Mouse (Mus musculus) brain, adult 2 months (tissue): ENCODE data around the gene Kif21a.

Source experiments
- DNase-seq: peaks from one replicate; pipeline ENCODE4 v3.0.0; 2011; ENCODE audit warnings: low read depth, low spot score

The Kif21a gene

GRCm38 (mm10) chr15:91018161-91018860 lies 31.4 kb downstream of the Kif21a start:
- peak; percentile 73 for DNase-seq

- peak; percentile 54 for DNase-seq
Measured at GRCm38 (mm10) chr15:91017261-91018160, 32.2 kb downstream of the Kif21a start.

- DNase-seq = no peak
Measured at GRCm38 (mm10) chr15:91016366-91016765, 33.4 kb downstream of the Kif21a start.

GRCm38 (mm10) chr15:91012793-91013580 lies 36.8 kb downstream of the Kif21a start:
- no peak for DNase-seq

GRCm38 (mm10) chr15:91010218-91010617 lies 39.5 kb downstream of the Kif21a start:
- DNase-seq = no peak

- no peak for DNase-seq
Measured at GRCm38 (mm10) chr15:91007123-91007830, 42.5 kb downstream of the Kif21a start.

GRCm38 (mm10) chr15:91004726-91005125 lies 45.0 kb downstream of the Kif21a start:
- no peak for DNase-seq

GRCm38 (mm10) chr15:91001037-91001616 lies 48.6 kb downstream of the Kif21a start:
- no peak for DNase-seq

- DNase-seq = no peak
Measured at GRCm38 (mm10) chr15:91000280-91001036, 49.3 kb downstream of the Kif21a start.

GRCm38 (mm10) chr15:90992871-90993270 lies 56.9 kb downstream of the Kif21a start:
- DNase-seq = no peak

GRCm38 (mm10) chr15:90992388-90992787 lies 57.4 kb downstream of the Kif21a start:
- DNase-seq = no peak

- DNase-seq = no peak
Measured at GRCm38 (mm10) chr15:90991843-90992242, 57.9 kb downstream of the Kif21a start.

GRCm38 (mm10) chr15:90987714-90988250 lies 62.0 kb downstream of the Kif21a start:
- DNase-seq = peak; percentile 74

- DNase-seq = no peak
Measured at GRCm38 (mm10) chr15:90975914-90976313, 73.8 kb downstream of the Kif21a start.

GRCm38 (mm10) chr15:90971914-90972767 lies 77.6 kb downstream of the Kif21a start:
- no peak for DNase-seq

GRCm38 (mm10) chr15:90963320-90963719 lies 86.4 kb downstream of the Kif21a start:
- no peak for DNase-seq

- DNase-seq = no peak
Measured at GRCm38 (mm10) chr15:90962548-90962947, 87.2 kb downstream of the Kif21a start.

GRCm38 (mm10) chr15:90960831-90961554 lies 88.8 kb downstream of the Kif21a start:
- DNase-seq = no peak
